Mouse (Mus musculus) adrenal gland, adult 10 weeks (tissue): ENCODE data around the gene Abcg8. TPM values are rescaled to one million over a fixed set of nuclear protein-coding genes. Genes with fewer than 3 reads are reported as not detected.

Experiments
- polyA plus RNA-seq: library from polyadenylated mRNA; stranded (reverse); fragments of 350-450 nt; fragmentation: Illumina TruSeq; extraction: RNeasy Lipid Tissue Mini Kit (QIAGEN cat#74804); gene quantifications from one replicate; pipeline ENCODE4 v1.2.3, GENCODE M21; 2014; ENCODE audit warnings: low read depth, low replicate concordance

Gene Abcg8
- not detected for polyA plus RNA-seq

GRCm38 (mm10) chr17:84675951-84676366, at the start of gene Abcg8:
Gene Abcg8, plus strand, starts transcription at chr17:84676302.

GRCm38 (mm10) chr17:84682734-84683717, 6.9 kb downstream of the Abcg8 start, which contains the start of gene Abcg5:
Gene Abcg5, minus strand, starts transcription at chr17:84683011.

Other genes with a start within 250 kb of the Abcg8 start
- gene Thada, start 210.1 kb upstream of the Abcg8 start, polyA plus RNA-seq, result 13.0 TPM
- 2.3 TPM for gene Plekhh2, start 164.4 kb upstream of the Abcg8 start, polyA plus RNA-seq
- gene Dync2li1, start 49.8 kb upstream of the Abcg8 start, polyA plus RNA-seq, result 21.1 TPM
- gene Abcg5, start 6.7 kb downstream of the Abcg8 start, polyA plus RNA-seq, result not detected
- 65.5 TPM for gene Lrpprc, start 114.5 kb downstream of the Abcg8 start, polyA plus RNA-seq